Mouse (Mus musculus) limb, embryonic 15.5 days (tissue): Measurements from ENCODE around the gene Tmem186. TPM values are rescaled to one million over a fixed set of nuclear protein-coding genes. Genes with fewer than 3 reads are reported as not detected.
A peak's percentile ranks its signal among the peaks of the same experiment; 100 is the strongest.

Source experiments
- ATAC-seq: fragments of 200-750 bp; cut with Nextera tagmentation; 2 replicates; pipeline ENCODE4 v1.8.0; 2017; ENCODE audit warnings: low read depth, moderate TSS enrichment; ENCODE audit not compliant: insufficient number of reproducible peaks, low FRiP score, low TSS enrichment
- H3K27ac ChIP-seq: fragments of 300-500 bp; sonication (generic); 2 replicates; pipeline ENCODE4 v1.5.1; 2015; ENCODE audit warnings: moderate library complexity, mild to moderate bottlenecking, inconsistent platforms
- H3K27me3 ChIP-seq: fragments of 300-500 bp; sonication (generic); 2 replicates; pipeline ENCODE4 v1.6.1; 2015; ENCODE audit warnings: inconsistent platforms
- H3K36me3 ChIP-seq: fragments of 300-500 bp; sonication (generic); 2 replicates; pipeline ENCODE4 v1.6.1; 2015; ENCODE audit warnings: inconsistent platforms
- H3K4me1 ChIP-seq: fragments of 300-500 bp; sonication (generic); 2 replicates; pipeline ENCODE4 v1.6.1; 2015; ENCODE audit warnings: inconsistent platforms
- H3K4me2 ChIP-seq: fragments of 300-500 bp; sonication (generic); 2 replicates; pipeline ENCODE4 v1.6.1; 2015; ENCODE audit warnings: mild to moderate bottlenecking, inconsistent platforms
- H3K4me3 ChIP-seq: fragments of 300-500 bp; sonication (generic); 2 replicates; pipeline ENCODE4 v1.5.1; 2015; ENCODE audit warnings: mild to moderate bottlenecking, inconsistent platforms
- H3K9ac ChIP-seq: fragments of 300-500 bp; sonication (generic); 2 replicates; pipeline ENCODE4 v1.6.1; 2015; ENCODE audit warnings: inconsistent platforms
- H3K9me3 ChIP-seq: fragments of 300-500 bp; sonication (generic); 2 replicates; pipeline ENCODE4 v1.6.1; 2016; ENCODE audit warnings: inconsistent platforms
- WGBS: fragments of 180-500 bp; shearing (Covaris S2); methylation state at CpG from one replicate; pipeline ENCODE4 v1.1.7; 2015; 5-methylcytosine and 5-hydroxymethylcytosine counted together
- polyA plus RNA-seq: library from polyadenylated mRNA; unstranded; fragments of >200 nt; fragmentation: Nextera tagmentation; extraction: Ambion mirVana; gene quantifications from 2 replicates; pipeline ENCODE4 v1.2.1, GENCODE M21; 2015

Tmem186 gene
- 18.8 and 20.4 TPM in 2 replicates for polyA plus RNA-seq

DNA sequence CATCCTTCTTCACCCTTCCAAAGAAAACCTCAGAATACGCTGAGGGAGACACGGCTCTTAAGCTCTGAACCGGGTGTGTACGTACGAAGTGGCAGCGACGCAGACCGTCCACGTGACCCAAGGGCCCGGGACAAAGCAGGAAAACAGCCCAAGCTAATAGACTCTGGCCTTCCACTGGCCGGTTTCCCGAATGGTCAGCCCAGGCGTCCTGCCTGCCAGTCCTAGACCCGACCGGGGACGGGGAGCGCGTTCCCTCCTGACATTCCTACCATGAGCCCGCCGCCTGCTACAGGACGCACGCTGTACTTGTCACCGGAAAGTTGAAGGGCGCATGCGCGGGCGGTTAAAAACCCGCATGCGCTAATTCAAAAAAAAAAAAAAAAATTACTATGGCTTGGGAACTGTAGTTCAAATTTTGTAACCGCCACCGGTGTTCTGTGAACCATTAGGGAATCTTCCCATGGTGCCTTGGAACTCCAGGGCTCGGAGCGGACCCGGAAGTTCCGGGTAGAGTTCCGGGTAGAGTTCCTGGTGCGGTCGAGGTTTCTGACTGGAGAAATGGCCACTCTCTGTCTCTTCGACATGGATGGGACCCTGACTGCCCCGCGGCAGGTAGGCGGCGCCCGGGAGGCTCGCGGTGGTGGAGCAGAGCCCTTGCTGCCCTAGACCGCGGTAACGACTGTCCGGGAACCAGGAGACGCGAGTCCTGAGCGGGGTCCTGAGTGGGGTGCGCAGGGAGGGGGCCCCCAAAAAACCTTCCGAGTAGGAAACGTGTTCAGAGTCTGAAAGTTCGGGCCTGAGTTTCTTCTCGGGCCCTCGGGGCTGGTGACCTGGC, at the start of gene Tmem186, which contains the start of gene Pmm2:
Gene Tmem186, minus strand, starts transcription at position 496 of the 835 bp plus-strand sequence.
Gene Pmm2, plus strand, starts transcription at position 458 of the 835 bp plus-strand sequence.
- Histone ChIP-seq H3K27me3 (no peaks in the 10 kb centered on the region), H3K4me2 (peak within 1 kb of the TSS; percentile 78), H3K4me3 (peak within 1 kb of the TSS; percentile 89), H3K9ac (peak within 1 kb of the TSS; percentile 76), H3K27ac (peak within 1 kb of the TSS; percentile 93), H3K4me1 (peaks cover 23% of the 10 kb centered on the region), H3K36me3 (peaks cover 42% of the 10 kb centered on the region), H3K9me3 (no peaks in the 10 kb centered on the region)
- peak; percentile 90 for ATAC-seq
- WGBS, result under 1% methylated on average over 59 of the region's 59 CpGs

GRCm38 (mm10) chr16:8686871-8687535, 49.5 kb upstream of the Tmem186 start:
- H3K4me1 ChIP-seq, result 0 out of 2 replicates have a peak, but pooled peaks cover 4% of the 10 kb centered on the region

DNA sequence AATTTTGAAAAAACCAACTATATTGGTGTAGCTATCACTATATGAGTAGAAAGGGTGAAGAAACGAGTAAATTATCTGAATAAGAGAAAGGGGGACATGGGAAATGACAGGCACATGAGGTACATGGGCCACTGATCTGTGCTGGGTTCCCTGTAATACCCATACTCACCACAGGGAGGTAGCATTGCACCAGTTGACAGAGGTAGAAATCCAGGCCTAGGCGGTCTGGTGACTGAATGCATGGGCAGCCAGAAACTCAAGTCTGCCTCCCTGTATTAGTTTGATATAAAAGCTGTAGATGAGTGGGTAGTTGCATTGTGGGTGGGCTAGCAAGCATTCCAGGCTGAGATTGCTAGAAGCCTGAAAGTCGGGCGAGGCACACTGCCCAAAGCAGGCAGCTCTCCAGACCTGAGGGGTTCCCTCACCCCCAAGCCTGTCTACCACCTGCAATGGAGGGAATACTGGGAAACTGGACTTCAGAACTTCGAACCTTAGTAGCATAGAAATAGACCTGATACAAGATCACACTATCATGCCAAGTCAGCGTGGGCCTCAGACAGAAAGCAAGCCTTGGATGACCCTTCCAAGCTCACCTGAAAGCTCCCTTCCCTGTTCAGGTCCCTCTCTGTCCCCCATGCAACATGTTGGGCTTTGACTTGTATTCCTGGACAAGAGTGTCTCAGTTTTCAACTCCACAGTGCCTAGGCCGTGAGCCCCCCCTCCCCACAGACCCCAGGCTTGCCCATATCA, 48.8 kb upstream of the Tmem186 start:
- ATAC-seq, result no peak

More at GRCm38 (mm10) chr16:8686871-8687535, 49.5 kb upstream of the Tmem186 start:
- Histone ChIP-seq H3K36me3 (peaks cover 56% of the 10 kb centered on the region), H3K4me2 (no peak overlapping the region), H3K9ac (no peak overlapping the region), H3K27me3 (no peaks in the 10 kb centered on the region), H3K9me3 (no peaks in the 10 kb centered on the region), H3K27ac (no peak overlapping the region), H3K4me3 (no peak overlapping the region)
- ATAC-seq, result no peak
- WGBS, result 80% methylated on average over 11 of the region's 11 CpGs

DNA sequence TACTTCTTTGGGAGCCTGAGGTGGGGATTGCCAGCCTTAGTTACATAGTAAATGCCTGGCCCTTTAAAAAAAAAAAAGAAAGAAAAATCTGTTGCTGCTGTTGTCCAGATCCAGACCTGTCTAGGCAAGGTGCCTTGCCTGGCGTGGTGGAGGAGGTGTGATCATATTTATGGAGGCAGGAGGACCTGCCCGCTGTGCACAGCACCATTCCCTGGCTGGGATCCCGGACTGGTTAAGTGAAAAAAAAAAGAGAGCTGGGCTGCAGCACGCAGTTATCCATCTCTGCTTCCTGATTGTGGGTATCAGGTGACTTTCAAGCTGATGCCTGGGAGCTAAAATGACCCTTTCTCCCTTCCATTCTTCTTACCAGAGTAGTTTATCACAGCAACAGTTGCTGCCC, 47.6 kb upstream of the Tmem186 start:
- Histone ChIP-seq H3K9ac (no peak overlapping the region), H3K4me2 (no peak overlapping the region)

More for the DNA sequence above, 48.8 kb upstream of the Tmem186 start:
- H3K36me3 ChIP-seq, result peaks cover 49% of the 10 kb centered on the region
- no peak overlapping the region for H3K9ac ChIP-seq
- H3K4me3 ChIP-seq, result no peak overlapping the region
- no peaks in the 10 kb centered on the region for H3K27me3 ChIP-seq
- 0 out of 2 replicates have a peak, but pooled peaks cover 4% of the 10 kb centered on the region for H3K4me1 ChIP-seq
- H3K4me2 ChIP-seq, result no peak overlapping the region
- no peaks in the 10 kb centered on the region for H3K9me3 ChIP-seq
- H3K27ac ChIP-seq, result no peak overlapping the region
- WGBS, result 61% methylated on average over 7 of the region's 7 CpGs

GRCm38 (mm10) chr16:8680470-8680869, 43.0 kb upstream of the Tmem186 start, which contains the start of gene Gm5767:
TSS of gene Gm5767 (plus strand) at chr16:8680770.
- peak within 1 kb of the TSS; percentile 43; the same call in 1 of the 2 replicates for H3K27ac ChIP-seq
- H3K27me3 ChIP-seq, result no peaks in the 10 kb centered on the region
- H3K4me2 ChIP-seq, result no peak within 1 kb of the TSS
- H3K36me3 ChIP-seq, result peaks cover 7% of the 10 kb centered on the region; the same call in 1 of the 2 replicates
- H3K4me1 ChIP-seq, result 0 out of 2 replicates have a peak, but pooled peaks cover 2% of the 10 kb centered on the region
- ATAC-seq, result no peak
- H3K9ac ChIP-seq, result no peak within 1 kb of the TSS
- WGBS, result 82% methylated on average over 5 of the region's 5 CpGs
- no peaks in the 10 kb centered on the region for H3K9me3 ChIP-seq
- H3K4me3 ChIP-seq, result no peak within 1 kb of the TSS

More for the DNA sequence above, 47.6 kb upstream of the Tmem186 start:
- Histone ChIP-seq H3K27ac (no peak overlapping the region), H3K4me3 (no peak overlapping the region), H3K9me3 (no peaks in the 10 kb centered on the region), H3K27me3 (no peaks in the 10 kb centered on the region), H3K4me1 (0 out of 2 replicates have a peak, but pooled peaks cover 4% of the 10 kb centered on the region), H3K36me3 (peaks cover 38% of the 10 kb centered on the region)
- ATAC-seq, result no peak
- 12% methylated on average over 4 of the region's 4 CpGs for WGBS

DNA sequence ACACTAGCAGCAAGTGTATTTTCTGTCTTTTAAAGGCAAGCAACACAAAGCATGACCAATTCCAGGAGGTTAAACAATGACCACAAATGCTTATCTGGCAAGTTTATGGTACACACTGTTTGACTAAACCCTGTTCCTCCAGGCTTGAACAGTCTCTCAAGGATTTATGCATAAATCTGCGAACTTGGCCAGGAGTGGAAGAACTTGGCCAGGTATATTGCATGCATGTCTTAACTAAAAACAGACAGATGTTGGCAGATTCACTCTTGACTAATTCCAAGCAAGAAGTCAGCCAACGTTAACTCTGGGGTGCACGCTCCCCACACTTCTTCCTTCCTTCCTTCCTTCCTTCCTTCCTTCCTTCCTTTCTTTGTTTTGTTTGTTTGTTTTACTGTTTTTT, 42.3 kb upstream of the Tmem186 start:
- Histone ChIP-seq H3K9ac (no peak overlapping the region), H3K36me3 (peaks cover 7% of the 10 kb centered on the region; the same call in 1 of the 2 replicates), H3K27ac (peak overlapping the region; percentile 43; the same call in 1 of the 2 replicates), H3K9me3 (no peaks in the 10 kb centered on the region), H3K27me3 (no peaks in the 10 kb centered on the region), H3K4me1 (no peaks in the 10 kb centered on the region), H3K4me3 (no peak overlapping the region), H3K4me2 (no peak overlapping the region)
- no peak for ATAC-seq
- WGBS, result 62% methylated on average over 3 of the region's 3 CpGs

- 75% methylated on average over 4 of the region's 4 CpGs for WGBS
- H3K36me3 ChIP-seq, result peaks cover 5% of the 10 kb centered on the region; the same call in 1 of the 2 replicates
Measured at GRCm38 (mm10) chr16:8678676-8679075, 41.2 kb upstream of the Tmem186 start.

GRCm38 (mm10) chr16:8678035-8678434, 40.5 kb upstream of the Tmem186 start:
- Histone ChIP-seq H3K4me3 (no peak overlapping the region), H3K9ac (no peak overlapping the region), H3K36me3 (no peaks in the 10 kb centered on the region), H3K27ac (no peak overlapping the region), H3K9me3 (no peaks in the 10 kb centered on the region), H3K4me1 (no peaks in the 10 kb centered on the region), H3K27me3 (no peaks in the 10 kb centered on the region), H3K4me2 (no peak overlapping the region)
- ATAC-seq, result no peak
- WGBS, result 51% methylated on average over 5 of the region's 5 CpGs

More at GRCm38 (mm10) chr16:8678676-8679075, 41.2 kb upstream of the Tmem186 start:
- no peaks in the 10 kb centered on the region for H3K9me3 ChIP-seq
- no peak overlapping the region for H3K9ac ChIP-seq
- H3K27ac ChIP-seq, result no peak overlapping the region
- no peak overlapping the region for H3K4me2 ChIP-seq
- H3K4me1 ChIP-seq, result no peaks in the 10 kb centered on the region
- no peak for ATAC-seq
- no peaks in the 10 kb centered on the region for H3K27me3 ChIP-seq
- no peak overlapping the region for H3K4me3 ChIP-seq

- H3K4me3 ChIP-seq, result no peak overlapping the region
- H3K27ac ChIP-seq, result no peak overlapping the region
- H3K9ac ChIP-seq, result no peak overlapping the region
- H3K4me1 ChIP-seq, result 0 out of 2 replicates have a peak, but pooled peaks cover 6% of the 10 kb centered on the region
- H3K4me2 ChIP-seq, result no peak overlapping the region
- 0 out of 2 replicates have a peak, but pooled peaks cover 3% of the 10 kb centered on the region for H3K27me3 ChIP-seq
- ATAC-seq, result no peak
- no peaks in the 10 kb centered on the region for H3K9me3 ChIP-seq
- 54% methylated on average over 4 of the region's 4 CpGs for WGBS
- no peaks in the 10 kb centered on the region for H3K36me3 ChIP-seq
Measured at GRCm38 (mm10) chr16:8676800-8677199, 39.3 kb upstream of the Tmem186 start.

- 74% methylated on average over 2 of the region's 2 CpGs for WGBS
- H3K9me3 ChIP-seq, result no peaks in the 10 kb centered on the region
- peaks cover 12% of the 10 kb centered on the region; the same call in 1 of the 2 replicates for H3K4me1 ChIP-seq
- 0 out of 2 replicates have a peak, but pooled peaks cover 3% of the 10 kb centered on the region for H3K27me3 ChIP-seq
- no peak overlapping the region for H3K4me3 ChIP-seq
- no peak overlapping the region for H3K4me2 ChIP-seq
- no peak overlapping the region for H3K27ac ChIP-seq
- no peak for ATAC-seq
- no peak overlapping the region for H3K9ac ChIP-seq
- no peaks in the 10 kb centered on the region for H3K36me3 ChIP-seq
Measured at GRCm38 (mm10) chr16:8676228-8676627, 38.7 kb upstream of the Tmem186 start.

DNA sequence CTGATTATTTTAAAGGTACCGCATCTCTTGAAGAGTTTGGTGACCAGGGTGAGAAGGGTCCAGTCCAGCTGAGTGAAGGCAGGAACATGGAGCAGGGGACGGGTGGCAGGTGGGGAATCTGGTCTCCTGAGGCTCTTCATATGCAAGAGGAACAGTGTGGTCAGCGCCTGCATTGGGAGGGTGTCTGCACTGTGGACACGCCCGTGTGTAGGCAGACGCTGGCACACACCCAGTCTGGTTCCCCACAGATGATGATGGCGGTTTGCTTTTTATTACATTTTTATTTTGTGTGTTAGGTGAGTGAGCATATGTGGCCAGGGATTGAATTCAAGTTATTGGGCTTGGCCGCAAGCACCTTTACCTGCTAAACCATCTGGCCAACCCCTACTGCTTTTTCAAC, 38.0 kb upstream of the Tmem186 start:
- Histone ChIP-seq H3K4me1 (peaks cover 19% of the 10 kb centered on the region), H3K36me3 (no peaks in the 10 kb centered on the region), H3K9me3 (no peaks in the 10 kb centered on the region), H3K9ac (no peak overlapping the region), H3K4me3 (no peak overlapping the region), H3K4me2 (no peak overlapping the region), H3K27ac (no peak overlapping the region), H3K27me3 (0 out of 2 replicates have a peak, but pooled peaks cover 3% of the 10 kb centered on the region)
- WGBS, result 73% methylated on average over 8 of the region's 8 CpGs
- ATAC-seq, result no peak
